Mouse (Mus musculus): Measurements from ENCODE around the gene Pcnx3.

- TF ChIP-seq CTCF (IDR thresholded peaks at IDR 0.05) = peak; percentile 21; the same call in 1 of the 2 replicates
- TF ChIP-seq EP300 (IDR thresholded peaks at IDR 0.05) = no peak
Observed at GRCm38 (mm10) chr19:5725767-5726515, 37.2 kb upstream of the Pcnx3 start, which contains the start of gene Ehbp1l1.

Measured in lung, postnatal 0 days (tissue).